Mouse (Mus musculus): Measurements from ENCODE around the gene Timm8b.
"Not testable (repeated sequence)": the region's sequence is repeated elsewhere in the genome, so short reads cannot be mapped to it uniquely, and the experiment has no call there.

The Timm8b gene

GRCm38 (mm10) chr9:50602055-50602845, 1.5 kb upstream of the Timm8b start:
- DNase-seq, result peak; percentile 10

- DNase-seq, result no peak
These were observed 251 bp downstream of the Timm8b start for GRCm38 (mm10) chr9:50603998-50604324.

- DNase-seq, result no peak
These were observed 628 bp downstream of the Timm8b start for GRCm38 (mm10) chr9:50604338-50604737.

- DNase-seq, result no peak
These were observed 8.4 kb downstream of the Timm8b start for GRCm38 (mm10) chr9:50612115-50612514.

- DNase-seq, result no peak
These were observed 12.5 kb downstream of the Timm8b start for GRCm38 (mm10) chr9:50616161-50616560.

GRCm38 (mm10) chr9:50616766-50617603, 13.3 kb downstream of the Timm8b start, which contains the start of the genes Pih1d2 and Nkapd1:
TSS of gene Pih1d2 (plus strand) at chr9:50617321.
TSS of gene Nkapd1 (minus strand) at chr9:50617464.
- peak; percentile 92 for DNase-seq

- DNase-seq, result no peak
These were observed 14.2 kb downstream of the Timm8b start for GRCm38 (mm10) chr9:50617794-50618330.

- DNase-seq, result not testable (repeated sequence)
These were observed 27.2 kb downstream of the Timm8b start for GRCm38 (mm10) chr9:50630903-50631302.

- DNase-seq, result no peak
These were observed 28.4 kb downstream of the Timm8b start for GRCm38 (mm10) chr9:50632016-50632688.

- DNase-seq, result no peak
These were observed 29.3 kb downstream of the Timm8b start for GRCm38 (mm10) chr9:50633059-50633458.

GRCm38 (mm10) chr9:50634270-50634669, 30.6 kb downstream of the Timm8b start:
- no peak for DNase-seq

- no peak for DNase-seq
These were observed 43.2 kb downstream of the Timm8b start for GRCm38 (mm10) chr9:50646826-50647370.

GRCm38 (mm10) chr9:50650503-50650902, 46.8 kb downstream of the Timm8b start:
- no peak for DNase-seq

Data from kidney, postnatal 14 days (tissue).